Mouse (Mus musculus): ENCODE data around the gene Lrfn3. TPM values are rescaled to one million over a fixed set of nuclear protein-coding genes. Genes with fewer than 3 reads are reported as not detected.

Lrfn3 gene
- total RNA-seq, 1 experiment, result 2.6 TPM

- H3K4me1 ChIP-seq (ENCODE audit: control insufficient read depth in 2 of 2, insufficient read depth in 2 of 2, low read length in 2 of 2, poor library complexity in 1 of 2), result peaks cover 4 to 8% of the 10 kb centered on the region in 2 experiments; a peak in 2 of 4 replicates
- TF ChIP-seq HCFC1 (IDR thresholded peaks at IDR 0.05; ENCODE audit: borderline replicate concordance, insufficient read depth, low read length) (no peak), MAFK (IDR thresholded peaks at IDR 0.05; ENCODE audit: insufficient read depth, low read depth, low read length) (no peak), ZC3H11A (IDR thresholded peaks at IDR 0.05; ENCODE audit: borderline replicate concordance, low read depth, low read length) (no peak), CHD2 (IDR thresholded peaks at IDR 0.05; ENCODE audit: low read depth, low read length) (no peak), ZNF384 (IDR thresholded peaks at IDR 0.05; ENCODE audit: low read depth, low read length) (no peak)
- H3K36me3 ChIP-seq (ENCODE audit: control insufficient read depth, insufficient read depth, low read length, poor library complexity, severe bottlenecking), result peaks cover 3% of the 10 kb centered on the region; the same call in 1 of the 2 replicates
- no peak overlapping the region for H3K27ac ChIP-seq (ENCODE audit: insufficient read depth, low read depth, low read length, poor library complexity, severe bottlenecking)
- H3K4me3 ChIP-seq (ENCODE audit: insufficient read depth in 1 of 2, low read depth in 1 of 2, low read length in 2 of 2, poor library complexity in 1 of 2, severe bottlenecking in 1 of 2), result no peak overlapping the region
- in situ Hi-C loops (cut with MboI; ENCODE audit: low sequenced_read_pairs in 2 of 2, unreplicated experiment in 2 of 2), result no loop called here
- no peak for DNase-seq (ENCODE audit: low read depth, low spot score)
- H3K9ac ChIP-seq (ENCODE audit: insufficient read depth, low read depth, low read length, poor library complexity, severe bottlenecking), result no peak overlapping the region
- H3K9me3 ChIP-seq (ENCODE audit: control insufficient read depth, insufficient read depth, low read depth, low read length), result no peaks in the 10 kb centered on the region
Observed at GRCm38 (mm10) chr7:30324300-30324944, 38.1 kb downstream of the Lrfn3 start.

DNA sequence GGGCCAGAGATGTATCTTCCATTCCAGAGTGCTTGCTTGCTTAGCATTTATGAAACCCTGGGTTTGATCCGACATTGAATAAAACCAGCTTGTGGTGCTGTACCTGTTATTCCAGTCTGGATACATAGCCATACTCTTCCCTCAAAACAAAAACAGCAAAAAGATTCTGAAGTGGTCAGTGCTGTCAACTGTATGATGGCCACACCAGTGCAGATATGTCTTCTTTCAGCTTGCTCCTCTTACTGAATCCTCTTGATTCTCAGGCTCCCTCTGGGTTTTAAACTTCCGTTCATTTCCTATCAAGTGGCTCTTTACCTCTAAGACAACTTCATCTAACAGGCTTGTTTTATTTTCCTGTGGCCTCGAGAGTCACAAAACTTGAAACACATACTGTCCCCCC, 38.8 kb downstream of the Lrfn3 start, which contains the start of gene Sdhaf1:
Sdhaf1 (minus strand) TSS at position 101 of the 400 bp plus-strand sequence.
- H3K9me3 ChIP-seq (ENCODE audit: control insufficient read depth, insufficient read depth, low read depth, low read length), result no peaks in the 10 kb centered on the region
- peak within 1 kb of the TSS; percentile 76; the same call in 1 of the 2 replicates for H3K9ac ChIP-seq (ENCODE audit: insufficient read depth, low read depth, low read length, poor library complexity, severe bottlenecking)
- no peak for DNase-seq (ENCODE audit: low read depth, low spot score)
- TF ChIP-seq HCFC1 (IDR thresholded peaks at IDR 0.05; ENCODE audit: borderline replicate concordance, insufficient read depth, low read length) (no peak), ZNF384 (IDR thresholded peaks at IDR 0.05; ENCODE audit: low read depth, low read length) (no peak), MAFK (IDR thresholded peaks at IDR 0.05; ENCODE audit: insufficient read depth, low read depth, low read length) (no peak), ZC3H11A (IDR thresholded peaks at IDR 0.05; ENCODE audit: borderline replicate concordance, low read depth, low read length) (no peak), CHD2 (IDR thresholded peaks at IDR 0.05; ENCODE audit: low read depth, low read length) (no peak)
- peak within 1 kb of the TSS; percentile 56; the same call in 1 of the 2 replicates for H3K27ac ChIP-seq (ENCODE audit: insufficient read depth, low read depth, low read length, poor library complexity, severe bottlenecking)
- H3K36me3 ChIP-seq (ENCODE audit: control insufficient read depth, insufficient read depth, low read length, poor library complexity, severe bottlenecking), result peaks cover 3% of the 10 kb centered on the region; the same call in 1 of the 2 replicates
- in situ Hi-C loops (cut with MboI; ENCODE audit: low sequenced_read_pairs in 2 of 2, unreplicated experiment in 2 of 2), result no loop called here
- H3K4me1 ChIP-seq (ENCODE audit: control insufficient read depth in 2 of 2, insufficient read depth in 2 of 2, low read length in 2 of 2, poor library complexity in 1 of 2), result peaks cover 4 to 7% of the 10 kb centered on the region in 2 experiments; a peak in 2 of 4 replicates
- H3K4me3 ChIP-seq (ENCODE audit: insufficient read depth in 1 of 2, low read depth in 1 of 2, low read length in 2 of 2, poor library complexity in 1 of 2, severe bottlenecking in 1 of 2), result peak within 1 kb of the TSS; percentile 62 to 98

DNA sequence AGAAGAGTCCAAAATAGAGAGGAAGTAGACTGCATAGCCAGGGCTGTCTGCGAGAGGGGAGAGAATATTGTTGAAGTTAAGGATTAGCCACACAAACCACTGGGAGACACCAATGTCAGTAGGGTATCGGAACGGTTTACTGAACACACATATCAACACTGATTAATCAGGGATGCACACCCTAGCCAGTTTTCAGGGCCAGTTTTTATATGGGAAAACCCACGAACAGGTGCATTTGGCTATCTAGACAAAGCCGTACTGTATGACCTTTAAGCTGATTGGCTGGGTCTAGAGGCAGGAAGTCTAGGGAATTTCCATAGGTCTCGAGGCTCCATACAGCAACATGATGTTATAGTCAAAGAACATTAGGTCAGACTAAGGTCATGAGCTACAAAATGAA, 39.7 kb downstream of the Lrfn3 start:
- Histone ChIP-seq H3K9me3 (ENCODE audit: control insufficient read depth, insufficient read depth, low read depth, low read length) (no peaks in the 10 kb centered on the region), H3K36me3 (ENCODE audit: control insufficient read depth, insufficient read depth, low read length, poor library complexity, severe bottlenecking) (peaks cover 3% of the 10 kb centered on the region; the same call in 1 of the 2 replicates), H3K4me3 (ENCODE audit: insufficient read depth in 1 of 2, low read depth in 1 of 2, low read length in 2 of 2, poor library complexity in 1 of 2, severe bottlenecking in 1 of 2) (peak overlapping the region; percentile 62 to 98), H3K4me1 (ENCODE audit: control insufficient read depth in 2 of 2, insufficient read depth in 2 of 2, low read length in 2 of 2, poor library complexity in 1 of 2) (peaks cover 3 to 4% of the 10 kb centered on the region in 2 experiments; a peak in 2 of 4 replicates), H3K27ac (ENCODE audit: insufficient read depth, low read depth, low read length, poor library complexity, severe bottlenecking) (peak overlapping the region; percentile 56; the same call in 1 of the 2 replicates), H3K9ac (ENCODE audit: insufficient read depth, low read depth, low read length, poor library complexity, severe bottlenecking) (peak overlapping the region; percentile 76; the same call in 1 of the 2 replicates)
- no peak for DNase-seq (ENCODE audit: low read depth, low spot score)
- in situ Hi-C loops (cut with MboI; ENCODE audit: low sequenced_read_pairs in 2 of 2, unreplicated experiment in 2 of 2), result no loop called here
- TF ChIP-seq CHD2 (IDR thresholded peaks at IDR 0.05; ENCODE audit: low read depth, low read length) (no peak), HCFC1 (IDR thresholded peaks at IDR 0.05; ENCODE audit: borderline replicate concordance, insufficient read depth, low read length) (no peak), ZC3H11A (IDR thresholded peaks at IDR 0.05; ENCODE audit: borderline replicate concordance, low read depth, low read length) (no peak)

GRCm38 (mm10) chr7:30322285-30322667, 40.3 kb downstream of the Lrfn3 start:
- Histone ChIP-seq H3K9ac (ENCODE audit: insufficient read depth, low read depth, low read length, poor library complexity, severe bottlenecking) (peak overlapping the region; percentile 84), H3K4me1 (ENCODE audit: control insufficient read depth in 2 of 2, insufficient read depth in 2 of 2, low read length in 2 of 2, poor library complexity in 1 of 2) (peaks cover 3 to 4% of the 10 kb centered on the region in 2 experiments; a peak in 2 of 4 replicates), H3K4me3 (ENCODE audit: insufficient read depth in 1 of 2, low read depth in 1 of 2, low read length in 2 of 2, poor library complexity in 1 of 2, severe bottlenecking in 1 of 2) (peak overlapping the region; percentile 92 to 98), H3K36me3 (ENCODE audit: control insufficient read depth, insufficient read depth, low read length, poor library complexity, severe bottlenecking) (peaks cover 3% of the 10 kb centered on the region; the same call in 1 of the 2 replicates), H3K27ac (ENCODE audit: insufficient read depth, low read depth, low read length, poor library complexity, severe bottlenecking) (peak overlapping the region; percentile 56; the same call in 1 of the 2 replicates), H3K9me3 (ENCODE audit: control insufficient read depth, insufficient read depth, low read depth, low read length) (no peaks in the 10 kb centered on the region)
- DNase-seq (ENCODE audit: low read depth, low spot score), result peak; percentile 89
- no peak for TF ChIP-seq ZC3H11A (IDR thresholded peaks at IDR 0.05; ENCODE audit: borderline replicate concordance, low read depth, low read length)
- TF ChIP-seq CHD2 (IDR thresholded peaks at IDR 0.05; ENCODE audit: low read depth, low read length), result peak; percentile 55; the same call in 1 of the 2 replicates
- in situ Hi-C loops (cut with MboI; ENCODE audit: low sequenced_read_pairs in 2 of 2, unreplicated experiment in 2 of 2), result no loop called here

Data from ES-E14 (cell line).